Comparison of ENCODE assay signal across 9 mouse cellular contexts in the genomic region with DNA sequence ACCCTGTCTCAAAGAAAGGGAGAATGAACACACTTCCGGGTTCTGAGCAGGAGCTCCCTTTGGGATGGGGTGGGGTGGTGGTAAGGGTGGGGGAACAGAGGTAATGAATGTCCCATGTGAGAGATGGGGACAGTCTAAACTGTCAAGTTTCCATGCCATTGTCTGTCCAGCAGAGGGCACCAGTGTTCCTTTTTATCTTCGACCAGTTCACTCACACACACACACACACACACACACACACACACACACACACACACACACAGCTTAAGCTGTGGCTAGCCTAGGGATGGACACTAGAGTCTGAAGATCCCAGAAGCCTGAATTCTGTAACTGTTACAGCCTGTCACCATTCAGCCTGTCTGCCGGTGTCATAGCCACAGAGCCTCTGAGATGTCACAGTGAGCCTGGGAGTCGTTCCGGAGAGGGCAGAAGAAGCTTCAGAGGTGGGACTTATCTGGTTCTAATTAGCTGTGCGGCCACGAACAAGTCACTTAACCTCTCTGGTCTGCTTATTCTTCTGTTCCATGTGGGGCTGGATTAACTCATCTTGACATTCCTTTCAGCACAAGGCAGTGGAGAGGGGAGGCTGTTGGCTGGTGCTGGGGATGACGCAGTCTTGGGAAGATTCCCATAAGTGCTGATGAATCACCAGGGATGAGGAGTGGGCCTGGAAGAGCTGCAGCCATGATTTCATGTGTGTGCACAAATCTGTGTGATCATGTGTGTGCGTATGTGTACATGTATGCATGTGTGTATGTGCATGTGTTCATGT.
DNase-seq lines count a peak whose midpoint lies in the region; ATAC-seq lines count a peak whose summit lies in the region.
"Had no signal": no experiment of that assay in that cellular context is flagged by ENCODE, and none has a peak within 500 bp of the region (broad histone marks: within the 10 kb centered on the region; RNA-seq: fewer than 3 reads in every experiment).

No protein-coding gene starts in this region.

- intact Hi-C loops in left cerebral cortex, postnatal 25 days (cut with DNase I), result loop anchor here (1.0 to 5.0 kb wide), 2 partner anchors 271 to 696 kb away; no protein-coding TSS in a partner anchor

- H3K36me3 ChIP-seq in hindbrain, embryonic 13.5 days, result no peaks in the 10 kb centered on the region
- H3K36me3 ChIP-seq: limb, embryonic 12.5 days had no signal

- no peaks in the 10 kb centered on the region for H3K9me3 ChIP-seq in hindbrain, embryonic 13.5 days

- ATAC-seq in frontal cortex, adult (ENCODE audit: low TSS enrichment), result no peak; the same call in 1 of the 2 replicates
- ATAC-seq in CD4-positive, CD25-positive, alpha-beta regulatory T cell, adult 4 months, result peak; percentile 39
- ATAC-seq in hindbrain, embryonic 13.5 days (ENCODE audit: low FRiP score), result 0 out of 2 replicates have a peak, but pooled peaks have one; percentile 52

- no peak overlapping the region for H3K4me3 ChIP-seq in hindbrain, embryonic 13.5 days
- H3K4me3 ChIP-seq: limb, embryonic 12.5 days had no signal

- no peak overlapping the region for H3K9ac ChIP-seq in hindbrain, embryonic 13.5 days
- H3K9ac ChIP-seq: limb, embryonic 12.5 days had no signal

- no peaks in the 10 kb centered on the region for H3K4me1 ChIP-seq in hindbrain, embryonic 13.5 days (replicated peaks)
- H3K4me1 ChIP-seq: limb, embryonic 12.5 days had no signal

- H3K27ac ChIP-seq in hindbrain, embryonic 13.5 days, result no peak overlapping the region
- H3K27ac ChIP-seq: limb, embryonic 12.5 days had no signal

- H3K4me2 ChIP-seq in hindbrain, embryonic 13.5 days, result no peak overlapping the region
- H3K4me2 ChIP-seq: limb, embryonic 12.5 days had no signal

- 38% methylated on average over 9 of the region's 9 CpGs for WGBS in hindbrain, embryonic 13.5 days

- peak; percentile 25 to 49 for DNase-seq in frontal cortex, postnatal 25 days (ENCODE audit: low spot score in 2 of 2)
- DNase-seq in cerebellum, adult 8-10 months, result peak; percentile 15
- peak; percentile 42 to 47 for DNase-seq in left cerebral cortex, postnatal 25 days (ENCODE audit: low spot score in 2 of 2)
- DNase-seq in natural killer cell, adult 2 months (ENCODE audit: low spot score in 2 of 2), result peak; percentile 57 to 68
- peak; percentile 50 for DNase-seq in thymus, postnatal 0 days (ENCODE audit: low spot score)

- H3K27me3 ChIP-seq in hindbrain, embryonic 13.5 days, result peaks cover 34% of the 10 kb centered on the region
